Mouse (Mus musculus) gastrocnemius, adult 2 months (tissue): ENCODE results near the gene Lin7a. TPM values are rescaled to one million over a fixed set of nuclear protein-coding genes. Genes with fewer than 3 reads are reported as not detected.

Experiments
- DNase-seq: peaks from one replicate; pipeline ENCODE4 v3.0.0; 2022
- H3K27ac ChIP-seq: fragments of 200-600 bp; 2 replicates; pipeline ENCODE4 v1.8.1; 2022; ENCODE audit warnings: mild to moderate bottlenecking
- H3K4me3 ChIP-seq: fragments of 200-600 bp; 2 replicates; pipeline ENCODE4 v1.8.1; 2022; ENCODE audit warnings: mild to moderate bottlenecking, moderate library complexity
- CTCF ChIP-seq: fragments of 200-600 bp; IDR thresholded peaks from 2 replicates; pipeline ENCODE4 v1.8.1; 2022; ENCODE audit warnings: antibody characterized with exemption, mild to moderate bottlenecking, moderate library complexity
- intact Hi-C: fragments of 180-260 bp; cut with DNase I; formaldehyde crosslinking; loops from one replicate; pipeline ENCODE4 v1.15.1; 2025
- total RNA-seq, 2 experiments: library from RNA; stranded (reverse); gene quantifications; 2 replicates each; pipeline ENCODE4 v1.2.3; 2021

The Lin7a gene
- total RNA-seq, 2 experiments from 2014 or later, result 0.99 to 1.8 TPM

DNA sequence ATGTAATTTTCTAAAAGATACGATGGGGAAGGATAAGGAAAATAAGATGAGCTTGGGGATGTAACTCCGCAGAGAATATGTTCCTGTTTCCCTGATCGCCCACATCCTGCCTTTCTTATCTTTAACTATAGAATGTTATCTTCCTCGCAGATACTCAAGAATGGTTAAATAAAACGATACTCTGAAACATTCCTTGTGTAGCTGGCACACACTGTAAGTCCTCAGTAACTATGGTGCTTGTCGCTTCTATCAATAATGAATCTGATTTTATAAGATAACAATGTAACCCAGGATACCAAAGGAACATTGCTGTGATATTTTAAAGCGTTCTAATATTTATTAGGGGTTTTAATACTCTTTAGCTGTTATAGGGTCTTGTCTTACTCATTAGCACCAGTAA, 22.4 kb upstream of the Lin7a start:
- no peak for TF ChIP-seq CTCF
- Histone ChIP-seq H3K4me3 (no peak overlapping the region), H3K27ac (no peak overlapping the region)
- no peak for DNase-seq
- intact Hi-C loops, result no loop called here

DNA sequence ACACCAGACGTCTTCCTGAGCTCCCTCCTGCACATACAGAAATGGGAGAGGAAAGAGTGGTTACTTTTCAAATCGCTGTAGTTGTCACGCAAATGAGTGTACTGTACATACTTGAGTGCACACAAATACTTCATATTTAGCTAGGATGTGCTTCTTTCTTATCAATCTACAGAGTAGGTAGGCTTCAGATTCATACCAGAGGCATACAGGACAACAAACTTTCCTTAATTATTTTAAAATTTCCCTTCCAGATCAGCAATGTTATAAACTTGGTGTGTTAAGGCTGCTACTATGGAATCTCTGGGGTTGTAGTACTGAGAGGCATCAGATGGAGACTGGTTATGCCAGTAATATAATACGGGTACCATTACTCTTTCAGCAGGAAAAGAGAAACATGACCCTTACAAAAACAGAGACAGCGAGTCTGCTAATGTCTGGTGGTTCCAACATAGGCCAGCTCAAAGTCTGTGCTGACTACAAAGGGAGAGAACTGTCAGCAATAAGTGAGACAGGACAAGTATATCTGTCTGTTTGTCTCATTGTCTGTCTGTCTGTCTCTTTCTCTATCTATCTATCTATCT, 21.8 kb upstream of the Lin7a start:
- Histone ChIP-seq H3K27ac (no peak overlapping the region), H3K4me3 (no peak overlapping the region)
- no peak for TF ChIP-seq CTCF
- intact Hi-C loops, result no loop called here
- no peak for DNase-seq

DNA sequence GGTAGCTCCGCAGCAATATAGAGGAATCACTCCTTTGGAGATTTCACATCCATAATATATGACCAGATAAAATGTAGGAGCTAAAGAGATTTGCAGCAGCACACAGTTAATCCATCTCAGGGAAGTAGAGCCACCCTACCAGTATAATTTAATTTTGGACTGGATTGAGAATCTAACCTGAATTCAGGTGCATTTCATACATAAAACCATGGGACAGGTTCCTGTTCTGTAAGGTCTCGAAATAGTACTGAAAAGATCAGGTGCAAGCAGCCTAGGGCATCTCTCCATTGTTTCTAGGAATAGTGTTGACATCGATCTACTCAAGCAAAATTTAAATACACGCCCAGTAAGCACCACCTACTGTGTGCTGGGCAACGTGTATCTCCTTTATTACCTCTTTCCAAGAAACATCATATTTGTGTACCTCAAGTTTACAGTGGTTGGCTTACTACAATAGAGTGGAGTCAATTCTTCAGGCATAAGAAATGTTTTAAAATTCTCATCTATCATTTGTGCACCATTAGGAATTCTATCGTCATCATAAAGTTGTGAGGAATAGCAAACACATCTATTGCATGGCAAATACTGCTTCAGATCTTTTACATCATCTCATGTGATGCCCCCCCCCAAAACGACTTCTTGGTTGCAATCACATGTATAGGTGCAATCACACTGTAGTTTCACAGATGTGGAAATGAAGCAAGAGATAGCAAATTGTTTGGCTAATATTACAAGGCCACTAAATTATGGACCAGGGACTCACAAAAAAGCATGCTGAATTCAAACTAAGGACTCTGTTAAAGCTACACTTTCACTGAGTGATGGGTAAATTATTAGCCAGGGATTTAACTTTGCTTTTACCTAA, 20.9 kb upstream of the Lin7a start:
- TF ChIP-seq CTCF, result no peak
- DNase-seq, result no peak
- Histone ChIP-seq H3K27ac (no peak overlapping the region), H3K4me3 (no peak overlapping the region)
- intact Hi-C loops, result no loop called here

GRCm38 (mm10) chr10:107251271-107251670, 20.2 kb upstream of the Lin7a start:
- no peak overlapping the region for H3K4me3 ChIP-seq
- no peak for TF ChIP-seq CTCF
- H3K27ac ChIP-seq, result no peak overlapping the region
- no peak for DNase-seq
- intact Hi-C loops, result no loop called here

GRCm38 (mm10) chr10:107251801-107252502, 19.5 kb upstream of the Lin7a start:
- Histone ChIP-seq H3K27ac (no peak overlapping the region), H3K4me3 (no peak overlapping the region)
- no peak for TF ChIP-seq CTCF
- DNase-seq, result no peak
- intact Hi-C loops, result no loop called here

DNA sequence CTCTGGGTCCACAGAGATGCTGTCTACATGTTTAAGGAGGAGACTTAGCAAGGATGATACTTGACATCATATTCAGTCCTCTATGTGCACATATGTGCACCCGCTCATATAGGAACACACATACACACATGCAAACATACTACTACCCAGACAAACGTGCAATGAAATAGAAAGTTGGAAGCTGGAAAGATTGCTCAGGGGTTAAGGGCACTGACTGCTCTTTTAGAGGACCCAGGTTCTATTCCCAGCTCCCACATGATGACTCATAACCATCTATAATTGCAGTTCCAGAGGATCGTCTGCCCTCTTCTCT, 19.0 kb upstream of the Lin7a start:
- H3K27ac ChIP-seq, result no peak overlapping the region
- intact Hi-C loops, result no loop called here
- DNase-seq, result no peak
- TF ChIP-seq CTCF, result no peak
- H3K4me3 ChIP-seq, result no peak overlapping the region

- Histone ChIP-seq H3K27ac (no peak overlapping the region), H3K4me3 (no peak overlapping the region)
- intact Hi-C loops, result no loop called here
- no peak for TF ChIP-seq CTCF
- DNase-seq, result no peak
These were observed 18.1 kb upstream of the Lin7a start for GRCm38 (mm10) chr10:107253191-107253965.

- Histone ChIP-seq H3K4me3 (no peak overlapping the region), H3K27ac (no peak overlapping the region)
- intact Hi-C loops, result no loop called here
- DNase-seq, result no peak
- no peak for TF ChIP-seq CTCF
These were observed 16.8 kb upstream of the Lin7a start for GRCm38 (mm10) chr10:107254656-107255055.

DNA sequence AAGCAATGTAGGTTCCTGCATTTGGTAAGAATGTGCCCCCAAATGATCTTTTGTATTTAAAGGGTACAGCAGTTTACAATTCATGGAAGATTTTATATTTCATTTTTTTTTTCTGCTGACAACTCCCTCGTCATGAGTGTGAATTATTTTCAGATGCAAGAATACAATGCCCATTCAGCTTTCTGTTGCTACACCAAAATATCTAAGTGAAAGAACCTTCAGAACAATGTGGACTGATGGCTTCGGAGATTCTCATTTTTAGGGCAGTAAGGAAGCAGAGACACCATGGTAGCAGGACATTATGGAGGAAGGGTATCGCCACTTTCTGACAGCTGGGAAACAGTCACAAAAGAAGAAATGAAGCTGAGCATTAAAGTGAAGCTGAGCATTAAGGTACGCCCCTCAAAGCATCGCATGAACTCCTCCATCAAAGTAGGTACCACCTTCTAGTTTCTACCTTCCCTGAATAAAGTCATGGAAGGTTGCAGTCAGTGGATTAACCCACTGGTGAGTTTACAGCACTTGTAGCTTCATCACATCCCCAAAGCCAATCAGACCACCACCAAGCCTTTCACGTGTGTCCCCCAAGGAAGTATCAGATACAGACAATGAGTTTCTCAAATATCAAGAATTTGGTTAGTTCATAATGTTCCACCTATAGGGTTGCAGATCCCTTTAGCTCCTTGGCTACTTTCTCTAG, 16.0 kb upstream of the Lin7a start:
- Histone ChIP-seq H3K27ac (no peak overlapping the region), H3K4me3 (no peak overlapping the region)
- DNase-seq, result no peak
- intact Hi-C loops, result no loop called here
- TF ChIP-seq CTCF, result no peak

DNA sequence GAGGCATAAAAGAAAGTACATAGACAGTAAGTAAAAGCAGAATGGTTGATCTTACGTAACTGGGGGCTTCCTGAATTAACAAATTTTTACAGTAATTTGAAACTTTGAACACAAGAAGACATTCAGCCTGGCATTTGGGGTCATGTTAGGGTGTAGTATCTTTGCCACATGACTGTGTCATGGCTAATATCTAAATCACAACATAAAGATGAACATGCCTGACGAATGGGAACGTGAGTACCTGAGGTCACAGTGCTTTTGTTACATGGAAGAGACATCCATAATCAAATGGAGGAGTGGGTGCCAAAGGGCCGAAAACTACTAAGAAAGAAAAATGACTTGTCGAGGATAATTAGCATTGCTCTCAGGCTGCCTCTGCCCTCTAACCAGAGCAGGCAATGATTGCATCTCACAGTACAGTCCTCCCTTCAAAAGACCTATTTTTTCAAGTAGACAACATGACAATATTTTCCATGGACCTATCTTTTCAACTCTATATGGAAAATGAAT, 15.0 kb upstream of the Lin7a start:
- Histone ChIP-seq H3K4me3 (no peak overlapping the region), H3K27ac (no peak overlapping the region)
- DNase-seq, result no peak
- intact Hi-C loops, result no loop called here
- no peak for TF ChIP-seq CTCF

- H3K4me3 ChIP-seq, result no peak overlapping the region
- DNase-seq, result no peak
- intact Hi-C loops, result no loop called here
These were observed 11.1 kb upstream of the Lin7a start for GRCm38 (mm10) chr10:107260428-107260827.

GRCm38 (mm10) chr10:107272131-107272803, 781 bp downstream of the Lin7a start:
- peak; percentile 57 for DNase-seq
- H3K4me3 ChIP-seq, result peak overlapping the region; percentile 76
- intact Hi-C loops, result no loop called here
- TF ChIP-seq CTCF, result no peak
- peak overlapping the region; percentile 78 for H3K27ac ChIP-seq

More at GRCm38 (mm10) chr10:107260428-107260827, 11.1 kb upstream of the Lin7a start:
- peak; percentile 26; the same call in 1 of the 2 replicates for TF ChIP-seq CTCF
- no peak overlapping the region for H3K27ac ChIP-seq
